Mouse (Mus musculus) liver, postnatal 0 days (tissue): Measurements from ENCODE around the gene Myo1e.

Experiments used
- CTCF ChIP-seq: sonication (generic); IDR thresholded peaks from 2 replicates; pipeline ENCODE4 v1.5.1; 2016; ENCODE audit warnings: antibody characterized with exemption, low read depth
- EP300 ChIP-seq: IDR thresholded peaks from 2 replicates; pipeline ENCODE4 v1.6.1; 2016; ENCODE audit warnings: antibody characterized with exemption, low read depth, mild to moderate bottlenecking

- no peak for TF ChIP-seq CTCF
- TF ChIP-seq EP300 = no peak
These were observed 102.9 kb downstream of the Myo1e start for GRCm38 (mm10) chr9:70310046-70310445.
